Mouse (Mus musculus) thymus, adult 2 months (tissue): Measurements from ENCODE around the gene Prpf39.

Experiments
- CTCF ChIP-seq: fragments of 200-500 bp; IDR thresholded peaks from 2 replicates; pipeline ENCODE4 v1.5.1; 2012; ENCODE audit warnings: mild to moderate bottlenecking, control low read depth, low read length, moderate library complexity, borderline replicate concordance; ENCODE audit not compliant: control insufficient read depth, poor library complexity, insufficient read depth; ENCODE audit errors: extremely low read depth
- POLR2A ChIP-seq: fragments of 200-500 bp; IDR thresholded peaks from 2 replicates; pipeline ENCODE4 v1.6.1; 2012; ENCODE audit warnings: mild to moderate bottlenecking, low read length, control low read depth, moderate library complexity; ENCODE audit not compliant: control insufficient read depth, poor library complexity, insufficient read depth; ENCODE audit errors: extremely low read depth

DNA sequence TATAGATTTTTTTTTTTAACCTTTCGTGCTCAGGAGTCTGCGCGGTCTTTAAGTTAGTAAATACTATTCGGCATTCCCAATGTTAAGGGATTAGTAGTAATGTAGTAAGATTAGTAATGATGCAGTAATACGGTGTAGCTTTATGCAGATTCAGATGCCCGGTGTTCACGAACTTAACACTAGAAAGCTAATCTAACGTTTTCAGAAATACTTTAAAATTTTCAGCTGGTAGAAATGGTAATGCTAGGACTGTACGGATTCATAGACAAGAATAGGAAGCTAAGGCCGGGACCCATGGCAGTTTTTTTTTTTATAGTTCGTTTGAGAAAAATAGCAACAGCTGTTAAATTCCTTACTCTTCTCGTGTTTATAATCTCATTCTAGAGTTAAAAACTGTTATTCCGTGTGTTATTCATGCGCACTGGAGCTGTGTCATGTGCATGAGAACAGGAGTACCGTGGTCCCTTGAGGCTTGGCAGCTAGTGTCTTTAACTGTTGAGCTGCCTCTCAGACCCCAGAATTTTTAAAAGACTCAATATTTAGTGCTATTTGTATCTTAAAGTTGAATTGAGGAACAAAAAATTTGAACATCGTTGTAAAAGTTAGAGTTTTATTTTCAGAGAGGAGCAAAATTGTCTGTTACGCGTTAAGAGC, 886 bp downstream of the Prpf39 start:
- TF ChIP-seq CTCF = no peak
- no peak for TF ChIP-seq POLR2A
